Mouse (Mus musculus): ENCODE results near the gene Rsph9. TPM values are rescaled to one million over a fixed set of nuclear protein-coding genes. Genes with fewer than 3 reads are reported as not detected.

Rsph9 gene
- total RNA-seq, 1 experiment from 2014 or later: 1.3 TPM

DNA sequence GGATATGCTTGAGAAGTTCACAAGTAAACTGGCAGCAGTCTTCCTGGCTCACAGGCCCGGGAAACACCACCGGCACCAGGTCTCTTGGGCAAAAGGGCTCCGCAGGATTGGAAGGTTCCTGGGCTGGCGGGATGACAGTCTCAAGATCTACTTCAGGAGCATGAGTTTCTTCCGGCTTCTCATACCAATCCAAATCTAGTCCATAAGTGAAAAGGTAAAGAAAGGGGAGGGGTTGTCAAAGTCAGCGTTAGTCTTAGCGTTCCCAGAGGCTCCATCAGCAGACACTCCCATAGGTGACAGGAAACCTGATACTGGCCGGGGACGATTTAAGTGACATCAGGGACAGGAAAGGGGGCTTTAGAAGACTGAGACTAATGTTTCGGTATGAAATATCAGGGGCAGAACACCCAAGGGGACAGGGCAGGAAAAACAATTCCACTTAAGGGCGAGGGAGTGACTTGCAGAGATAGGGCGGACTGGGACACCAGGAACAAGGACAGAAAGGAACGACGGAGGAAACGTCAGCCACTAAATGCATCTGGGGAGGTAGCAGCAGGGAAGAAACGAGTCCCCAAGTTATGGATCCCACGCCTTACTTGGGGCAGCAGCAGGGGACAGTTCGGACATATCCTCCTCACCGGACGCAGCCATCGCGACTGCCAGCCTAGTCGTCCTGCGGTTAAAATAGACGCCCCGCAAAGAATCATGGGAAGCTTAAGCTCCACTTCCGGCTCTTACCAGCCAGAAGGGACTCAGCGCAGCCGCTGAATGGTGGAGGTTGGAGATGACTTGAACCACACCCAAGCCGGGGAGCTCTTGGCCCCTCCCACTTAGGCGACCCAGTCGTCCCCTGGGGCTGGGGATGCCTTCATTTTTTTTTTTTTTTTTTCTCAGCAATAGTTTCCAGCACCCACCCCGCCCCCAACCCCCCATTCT, 9.1 kb upstream of the Rsph9 start, which contains the start of gene Mad2l1bp:
Gene Mad2l1bp (minus strand): TSS at position 707 of the 936 bp plus-strand sequence.
- peak; percentile 98 for ATAC-seq (replicated peaks; ENCODE audit: low read depth, poor library complexity, severe bottlenecking)

DNA sequence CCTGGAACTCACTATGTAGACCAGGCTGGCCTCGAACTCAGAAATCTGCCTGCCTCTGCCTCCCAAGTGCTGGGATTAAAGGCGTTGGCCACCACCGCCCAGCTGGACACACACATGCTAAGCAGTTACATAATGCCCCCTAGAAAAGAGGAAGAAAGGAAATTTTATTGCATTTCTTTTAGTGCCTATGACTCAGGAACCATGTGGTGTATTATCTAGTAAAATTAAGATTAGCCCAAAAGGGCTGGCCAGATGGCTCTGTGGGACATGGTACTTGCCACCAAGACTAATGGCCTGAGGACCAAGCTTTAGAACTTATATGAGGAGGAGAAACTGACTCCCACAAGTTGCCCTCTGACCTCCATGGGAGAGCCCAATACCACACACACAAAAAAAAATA, 4.1 kb downstream of the Rsph9 start:
- 0 out of 2 replicates have a peak, but pooled peaks have one; percentile 20 for ATAC-seq (replicated peaks; ENCODE audit: low read depth, poor library complexity, severe bottlenecking)

DNA sequence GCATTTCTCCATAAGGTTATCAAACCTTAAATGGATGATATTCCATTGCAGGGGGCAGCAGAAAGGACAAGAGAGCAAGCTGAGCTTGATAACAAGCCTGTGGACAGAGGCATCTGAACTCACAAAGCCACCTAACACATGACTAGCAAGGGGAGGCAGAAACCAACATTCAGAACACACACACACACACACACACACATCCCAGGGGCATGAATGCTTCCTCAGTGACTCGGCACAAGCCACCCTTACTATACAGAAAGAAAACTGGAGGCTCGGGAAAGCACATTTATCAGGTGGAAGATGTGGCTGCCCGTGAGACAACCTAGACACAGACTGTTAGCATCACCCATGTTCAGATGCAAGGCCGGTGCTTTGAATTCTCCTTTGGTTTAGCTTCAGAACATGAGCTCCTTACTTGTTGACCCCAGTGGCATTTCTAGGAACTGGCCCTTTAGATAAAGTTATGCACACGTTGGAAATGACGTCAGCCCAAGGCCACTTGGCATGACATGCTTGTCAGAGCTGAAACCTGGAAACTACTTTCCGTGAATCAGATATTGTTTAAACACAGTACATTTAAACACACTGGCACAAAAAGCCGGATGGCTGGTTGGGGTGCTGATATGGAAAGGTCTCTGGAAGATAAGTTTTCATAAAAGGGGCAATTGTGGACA, 5.3 kb downstream of the Rsph9 start:
- peak; percentile 50 for ATAC-seq (replicated peaks; ENCODE audit: low read depth, poor library complexity, severe bottlenecking)

DNA sequence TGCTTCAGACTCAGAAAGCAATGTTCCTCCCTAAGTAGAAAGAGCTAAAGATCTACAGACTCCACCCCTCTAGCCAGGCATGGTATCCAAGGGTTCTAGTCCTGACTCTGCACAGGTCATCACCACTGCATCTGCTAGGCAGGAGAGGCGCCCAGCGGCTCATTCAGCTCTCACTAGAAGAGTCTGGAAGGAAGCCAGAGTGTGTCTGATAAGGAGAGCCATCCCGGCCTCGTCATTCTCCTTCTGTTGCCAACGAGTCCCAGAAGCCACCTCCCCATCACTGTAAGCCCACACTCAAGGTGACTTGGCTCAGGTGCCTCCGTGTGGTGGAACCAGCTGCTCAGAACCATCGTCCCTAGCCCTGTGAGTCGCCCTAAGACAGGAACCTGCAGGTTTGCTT, 11.2 kb downstream of the Rsph9 start:
- no peak for ATAC-seq (replicated peaks; ENCODE audit: low read depth, poor library complexity, severe bottlenecking)

DNA sequence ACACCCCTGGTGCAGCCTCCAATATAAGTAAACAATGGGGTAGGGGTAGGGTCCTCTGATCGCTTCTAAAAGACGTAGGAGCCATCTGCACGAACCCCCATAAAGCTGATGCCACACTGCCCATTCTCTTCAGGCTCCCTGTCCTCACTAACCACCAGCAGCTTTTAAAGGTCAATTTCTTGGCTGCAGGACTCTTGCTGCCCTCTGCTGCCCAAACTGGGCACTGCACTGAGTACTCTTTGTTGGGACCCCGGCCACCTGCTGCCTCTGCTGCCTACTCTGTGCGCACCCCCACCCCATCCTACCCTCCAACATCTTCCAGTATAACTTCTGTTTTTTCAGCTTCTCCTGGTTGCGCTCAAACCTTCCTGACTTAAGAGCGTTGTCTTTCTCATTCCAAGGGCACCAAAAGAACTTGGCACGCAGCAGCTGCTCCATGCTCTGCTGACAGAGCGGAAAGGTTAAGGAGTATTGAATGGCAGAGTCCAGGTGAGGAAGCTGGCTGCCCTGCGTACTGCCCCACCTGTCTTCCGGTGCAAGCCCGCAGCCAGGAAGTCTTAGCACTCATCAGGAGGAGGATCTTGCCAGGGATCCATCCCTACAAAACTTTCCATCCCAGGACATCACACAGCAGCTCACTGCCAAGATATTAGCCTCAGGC, 11.8 kb downstream of the Rsph9 start:
- peak; percentile 58 for ATAC-seq (replicated peaks; ENCODE audit: low read depth, poor library complexity, severe bottlenecking)

DNA sequence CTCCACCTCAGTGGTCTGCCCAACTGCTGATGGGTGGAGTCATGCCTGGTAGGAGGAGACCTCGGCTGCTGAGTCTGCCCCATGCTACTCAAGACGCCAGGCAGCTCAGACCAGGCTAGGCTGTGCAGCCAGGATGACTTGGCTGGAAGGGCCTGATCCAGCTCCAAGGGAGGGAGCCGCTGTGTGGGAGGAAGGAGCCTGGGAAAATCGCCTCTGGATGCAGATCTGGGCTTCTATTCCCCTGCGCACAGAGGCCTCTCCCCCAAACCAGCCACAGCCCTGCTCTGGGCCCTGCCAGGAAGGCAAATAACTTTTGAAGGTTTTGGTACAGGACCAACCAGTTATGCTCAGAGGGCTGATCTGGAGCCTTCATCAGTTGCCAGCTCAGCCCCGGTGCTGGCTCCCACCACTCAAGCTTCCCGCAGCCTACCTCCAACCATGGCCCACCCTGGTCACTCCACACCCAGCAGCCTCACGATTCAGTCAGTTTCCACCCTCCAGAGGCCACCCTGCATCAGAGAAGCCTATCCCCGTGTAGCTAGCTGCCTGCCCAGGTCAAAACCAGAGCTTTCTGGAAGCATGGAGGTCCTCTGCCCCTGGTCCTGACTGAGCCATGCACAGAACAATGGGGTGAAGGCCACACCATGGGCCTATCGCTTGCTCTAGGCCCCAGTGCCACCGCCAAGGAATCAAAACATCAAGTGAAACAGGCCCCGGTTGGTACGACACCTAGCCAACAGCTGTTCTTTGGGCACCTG, 14.1 kb downstream of the Rsph9 start:
- no peak for ATAC-seq (replicated peaks; ENCODE audit: low read depth, poor library complexity, severe bottlenecking)

DNA sequence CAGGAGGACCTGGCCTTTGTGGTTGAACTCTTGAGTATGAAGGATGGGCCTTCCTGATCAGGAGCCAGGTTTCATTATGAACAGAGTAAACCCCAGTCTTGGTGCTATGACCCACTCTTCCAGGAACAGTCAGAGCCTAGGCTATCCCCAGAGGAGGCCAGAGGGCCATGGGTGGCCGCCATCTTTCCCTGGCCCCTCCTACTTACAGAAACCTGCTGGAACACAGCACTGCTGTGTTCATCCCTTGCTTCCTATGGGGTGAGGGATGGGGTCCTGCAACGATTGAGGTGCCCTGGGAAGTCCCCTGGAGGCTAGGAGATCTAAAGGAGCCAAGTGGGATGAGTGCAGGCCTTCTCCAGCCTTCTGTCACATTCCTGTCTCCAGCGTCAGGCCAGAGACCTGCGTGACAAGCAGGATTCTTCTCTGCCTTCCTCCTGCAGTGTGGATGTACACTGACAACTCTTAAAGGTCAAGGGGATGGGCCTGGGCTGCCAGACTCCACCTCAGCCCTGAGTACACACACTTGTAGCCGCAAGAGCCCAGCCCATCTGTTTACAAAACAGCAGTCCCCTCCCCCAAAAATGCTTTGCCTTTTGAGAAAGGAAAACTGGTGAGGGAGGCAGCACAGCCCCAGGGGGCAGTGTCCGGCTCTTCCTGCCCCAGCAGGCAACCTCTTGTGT, 16.1 kb downstream of the Rsph9 start:
- no peak for ATAC-seq (replicated peaks; ENCODE audit: low read depth, poor library complexity, severe bottlenecking)

DNA sequence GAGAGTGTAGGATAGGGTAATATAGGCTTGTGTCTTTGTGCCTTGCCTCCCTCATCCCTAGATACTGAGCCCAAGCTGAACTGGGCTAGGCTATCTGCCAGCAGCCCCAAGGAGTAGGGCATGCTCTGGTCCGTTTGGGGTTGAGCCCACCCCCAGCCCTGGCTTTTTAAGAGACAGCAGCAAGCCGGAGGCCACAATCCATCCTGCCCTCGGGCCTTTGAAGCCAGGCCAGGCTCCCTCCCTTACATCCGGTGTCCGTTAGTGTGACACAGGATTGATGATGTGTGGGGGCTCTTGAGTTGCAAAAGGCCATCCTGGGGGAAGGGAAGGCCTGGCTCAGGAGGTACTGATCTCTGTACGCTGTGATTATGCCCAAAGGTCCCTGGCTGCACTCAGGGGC, 17.4 kb downstream of the Rsph9 start:
- no peak for ATAC-seq (replicated peaks; ENCODE audit: low read depth, poor library complexity, severe bottlenecking)

DNA sequence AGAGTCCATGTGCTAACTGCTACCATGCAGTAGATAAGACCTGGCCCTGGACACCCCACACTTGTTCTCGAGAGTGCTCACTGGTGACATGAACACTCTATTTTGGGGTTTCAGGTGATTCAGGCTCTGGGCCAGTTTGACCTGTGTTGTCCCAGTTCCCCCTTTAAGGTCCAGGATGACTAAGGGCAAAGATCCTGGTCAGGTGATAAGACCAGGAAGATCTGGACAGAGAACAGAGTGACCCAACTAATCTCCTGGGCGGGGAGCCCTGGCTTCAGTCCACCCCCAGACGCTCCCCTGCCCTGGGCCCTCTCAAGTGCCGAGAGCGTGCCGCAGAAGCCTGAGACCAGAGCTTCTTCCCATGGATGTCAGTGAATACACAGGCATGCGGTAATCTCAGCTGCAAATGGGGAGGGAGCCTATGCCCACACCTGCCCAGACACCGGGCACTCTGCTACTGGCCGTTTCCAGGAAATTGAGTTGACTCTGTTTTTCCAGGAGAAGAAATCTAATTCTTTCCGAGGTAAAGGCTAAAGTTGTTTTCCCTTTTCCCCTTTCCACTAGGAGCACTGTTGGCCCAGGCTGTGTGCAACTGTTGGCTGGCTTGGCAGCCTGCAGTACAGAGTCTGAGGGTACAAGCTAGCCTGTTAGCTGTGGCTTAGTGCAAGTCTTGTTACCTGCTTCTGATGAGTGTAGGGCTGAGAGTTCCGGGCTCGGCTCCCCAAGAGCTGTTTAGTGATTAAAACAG, 19.9 kb downstream of the Rsph9 start:
- ATAC-seq (replicated peaks; ENCODE audit: low read depth, poor library complexity, severe bottlenecking): no peak

DNA sequence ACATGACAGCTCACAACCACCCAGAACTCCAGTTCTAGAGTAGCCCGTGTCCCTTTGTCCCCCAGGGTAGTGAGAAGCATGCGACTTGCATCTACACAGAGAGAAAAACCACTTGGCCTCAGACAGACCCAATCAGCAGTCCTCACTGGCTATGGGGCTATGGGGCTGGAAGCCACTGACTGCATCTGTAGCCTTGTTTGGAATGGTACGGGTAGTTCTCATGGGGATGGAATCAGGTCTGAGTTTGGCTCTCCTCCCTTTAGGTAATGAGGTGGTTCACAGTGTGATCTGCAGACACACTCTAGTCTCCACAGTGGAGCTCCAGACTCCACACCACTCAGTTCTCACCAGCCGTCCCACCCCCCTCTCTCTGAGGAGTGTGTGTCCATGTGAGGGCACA, 20.7 kb downstream of the Rsph9 start:
- ATAC-seq (replicated peaks; ENCODE audit: low read depth, poor library complexity, severe bottlenecking): no peak

DNA sequence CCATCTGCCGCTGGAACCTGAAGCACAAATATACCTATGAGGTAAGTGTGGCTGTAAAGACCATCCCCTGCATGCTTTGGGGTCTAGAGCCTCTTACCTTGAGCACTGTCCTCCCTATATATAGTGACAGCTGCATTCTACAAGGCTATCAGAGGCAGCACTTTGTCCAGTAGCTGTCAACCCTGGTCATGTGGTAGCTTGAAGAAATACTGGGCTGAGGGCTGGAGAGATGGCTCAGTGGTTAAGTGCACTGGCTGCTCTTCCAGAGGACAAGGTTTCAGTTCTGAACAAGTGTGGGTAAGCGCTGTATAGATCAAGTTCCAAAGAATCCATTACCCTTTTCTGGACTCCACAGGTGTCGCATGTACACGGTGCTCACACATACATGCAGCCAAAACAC, 21.2 kb downstream of the Rsph9 start:
- ATAC-seq (replicated peaks; ENCODE audit: low read depth, poor library complexity, severe bottlenecking): no peak

DNA sequence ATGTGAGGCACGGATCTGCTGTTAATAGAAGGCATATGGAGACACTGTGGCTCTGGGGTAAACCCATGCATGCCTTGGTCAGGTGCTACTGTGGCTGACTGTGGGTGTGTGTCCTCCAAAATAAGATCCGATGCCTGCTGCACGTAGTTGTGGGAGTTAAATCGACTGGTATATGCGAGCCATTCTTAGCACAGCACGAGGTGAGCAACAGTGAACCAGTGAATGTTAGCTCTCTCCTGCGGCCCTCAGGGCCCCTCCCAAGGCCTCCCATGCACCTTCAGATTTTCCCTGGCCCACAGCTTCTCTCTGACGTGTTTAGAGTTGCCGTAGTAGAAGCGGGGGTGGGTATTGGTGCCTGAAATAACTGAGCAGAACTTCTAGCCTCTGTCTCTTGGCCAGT, 24.4 kb downstream of the Rsph9 start:
- ATAC-seq (replicated peaks; ENCODE audit: low read depth, poor library complexity, severe bottlenecking): no peak

DNA sequence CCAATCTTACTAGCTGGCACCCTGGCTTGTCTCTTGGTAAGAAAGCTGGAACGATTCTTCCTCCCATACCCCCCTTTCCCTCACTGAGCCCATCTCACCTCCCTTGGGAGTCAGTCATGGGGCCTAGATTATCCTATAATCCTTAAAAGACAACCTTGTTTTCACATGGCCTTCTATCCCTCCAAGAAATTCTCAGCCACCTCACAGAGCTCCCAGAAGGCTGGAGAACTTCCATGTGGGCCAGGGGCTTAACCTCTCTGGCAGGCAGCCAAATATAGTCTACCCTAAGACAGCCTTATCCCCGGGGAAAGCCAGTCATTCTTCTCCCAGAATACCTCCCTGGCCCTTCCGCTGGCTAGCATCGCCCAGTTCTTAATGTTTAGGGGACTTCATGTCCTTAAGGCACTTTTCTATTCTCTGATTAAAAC, 25.6 kb downstream of the Rsph9 start:
- no peak for ATAC-seq (replicated peaks; ENCODE audit: low read depth, poor library complexity, severe bottlenecking)

DNA sequence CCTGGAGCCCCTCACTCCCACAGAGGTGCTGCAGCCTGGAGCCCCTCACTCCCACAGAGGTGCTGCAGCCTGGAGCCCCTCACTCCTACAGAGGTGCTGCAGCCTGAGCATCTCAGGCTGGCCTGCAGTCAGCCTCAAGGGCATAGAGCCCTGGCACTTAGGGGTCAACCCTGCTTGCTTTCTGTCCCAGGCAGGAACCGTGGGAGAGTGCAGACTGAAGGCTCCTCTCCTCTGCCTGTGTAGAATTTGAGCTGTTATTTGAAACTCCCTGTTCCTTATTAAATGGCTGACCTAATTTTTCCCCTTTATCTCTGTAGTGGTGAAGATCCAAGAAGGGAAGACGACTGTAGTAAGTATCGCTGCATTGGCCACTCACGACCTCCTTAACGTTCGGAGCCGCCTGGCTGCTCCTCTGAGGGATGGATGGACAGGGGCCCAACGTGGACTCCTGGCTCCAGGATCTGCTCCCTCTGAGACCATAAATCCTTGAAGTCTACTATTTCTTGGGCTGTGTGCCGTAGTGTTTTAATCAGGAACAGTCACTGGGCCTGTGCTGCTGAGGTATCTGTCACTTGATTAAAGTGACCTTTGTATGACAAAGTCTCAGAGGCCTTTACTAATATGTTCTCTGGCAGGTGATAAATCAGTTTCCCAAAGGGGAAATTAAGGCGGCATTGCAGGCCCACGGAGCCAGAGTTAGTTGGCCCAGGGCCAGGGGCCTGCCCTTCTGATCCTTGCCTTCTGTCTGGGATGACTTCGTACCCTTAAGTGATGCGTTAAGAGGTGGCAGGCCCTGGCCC, 26.2 kb downstream of the Rsph9 start:
- ATAC-seq (replicated peaks; ENCODE audit: low read depth, poor library complexity, severe bottlenecking): no peak

DNA sequence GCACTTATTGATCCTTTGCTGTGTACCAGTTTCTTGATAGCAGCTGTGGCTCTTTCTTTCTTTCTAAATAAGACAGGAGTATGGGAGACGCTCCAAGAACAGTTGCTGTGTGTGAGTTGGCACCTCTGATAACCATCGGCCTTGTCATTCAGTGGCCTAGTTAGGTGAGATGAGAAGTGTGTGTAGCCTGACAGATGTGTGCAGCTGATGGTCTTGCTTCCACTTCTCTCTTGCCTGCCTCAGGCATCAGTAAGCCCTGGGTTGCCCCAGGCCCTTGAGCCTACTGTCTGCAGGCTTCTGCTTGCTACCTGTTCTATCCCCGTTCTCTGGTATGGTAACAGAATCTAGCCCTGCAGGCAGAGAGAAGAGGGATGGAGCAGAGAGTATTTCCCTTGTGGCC, 27.1 kb downstream of the Rsph9 start:
- no peak for ATAC-seq (replicated peaks; ENCODE audit: low read depth, poor library complexity, severe bottlenecking)

DNA sequence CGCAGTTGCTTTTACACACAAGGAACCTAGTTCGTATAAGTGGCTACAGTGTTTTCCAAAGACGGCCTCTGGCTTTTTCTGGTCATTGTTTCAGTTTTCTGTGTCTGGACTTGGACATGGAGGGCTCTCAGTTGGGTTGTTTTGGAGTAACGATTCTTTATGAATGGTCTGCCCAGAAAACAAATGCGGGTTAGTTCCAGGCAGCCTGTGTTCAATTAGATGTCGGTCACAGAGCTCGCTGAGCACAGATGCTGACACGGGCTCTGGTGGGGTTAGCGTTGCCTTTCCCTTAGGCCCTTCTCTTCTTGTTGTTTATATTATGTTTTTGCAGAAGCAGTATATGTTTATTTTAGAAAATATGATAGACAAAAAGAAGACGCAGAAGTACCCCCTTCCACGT, 27.9 kb downstream of the Rsph9 start:
- no peak for ATAC-seq (replicated peaks; ENCODE audit: low read depth, poor library complexity, severe bottlenecking)

DNA sequence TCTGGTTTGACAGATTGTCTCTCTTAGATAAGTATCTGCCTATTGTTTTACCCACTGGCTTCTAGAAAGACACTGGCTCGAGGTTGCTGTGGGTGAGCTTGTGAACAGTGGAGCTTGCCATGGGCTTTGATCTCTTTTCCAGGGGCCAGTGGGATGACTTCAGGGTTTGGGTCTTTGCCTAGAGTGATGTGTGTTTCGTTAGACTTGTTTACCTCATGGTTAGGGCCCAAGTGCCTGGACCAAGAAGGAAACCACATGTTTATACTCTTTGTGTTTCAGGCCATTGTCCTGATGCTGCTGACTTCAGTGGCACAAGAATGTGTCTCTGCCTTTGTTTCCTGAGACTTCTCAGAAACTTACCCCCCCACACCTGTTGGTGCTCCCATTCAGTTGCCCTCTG, 28.5 kb downstream of the Rsph9 start:
- ATAC-seq (replicated peaks; ENCODE audit: low read depth, poor library complexity, severe bottlenecking): no peak

Measured in common myeloid progenitor, adult 5-6 weeks (primary cell).